Mouse (Mus musculus): Measurements from ENCODE around the gene Calhm1.
A peak's percentile ranks its signal among the peaks of the same experiment; 100 is the strongest.

GRCm38 (mm10) chr19:47149854-47150253, 5.8 kb upstream of the Calhm1 start:
- no peak for TF ChIP-seq CTCF (conservative IDR thresholded peaks at IDR 0.05; ENCODE audit: low read length)
- TF ChIP-seq NANOG (IDR thresholded peaks at IDR 0.05; ENCODE audit: borderline replicate concordance, low read length), result peak; percentile 76

Measured in E14TG2a.4 (cell line).